Mouse (Mus musculus): ENCODE measurements around the gene Arid1b.

The Arid1b gene

DNA sequence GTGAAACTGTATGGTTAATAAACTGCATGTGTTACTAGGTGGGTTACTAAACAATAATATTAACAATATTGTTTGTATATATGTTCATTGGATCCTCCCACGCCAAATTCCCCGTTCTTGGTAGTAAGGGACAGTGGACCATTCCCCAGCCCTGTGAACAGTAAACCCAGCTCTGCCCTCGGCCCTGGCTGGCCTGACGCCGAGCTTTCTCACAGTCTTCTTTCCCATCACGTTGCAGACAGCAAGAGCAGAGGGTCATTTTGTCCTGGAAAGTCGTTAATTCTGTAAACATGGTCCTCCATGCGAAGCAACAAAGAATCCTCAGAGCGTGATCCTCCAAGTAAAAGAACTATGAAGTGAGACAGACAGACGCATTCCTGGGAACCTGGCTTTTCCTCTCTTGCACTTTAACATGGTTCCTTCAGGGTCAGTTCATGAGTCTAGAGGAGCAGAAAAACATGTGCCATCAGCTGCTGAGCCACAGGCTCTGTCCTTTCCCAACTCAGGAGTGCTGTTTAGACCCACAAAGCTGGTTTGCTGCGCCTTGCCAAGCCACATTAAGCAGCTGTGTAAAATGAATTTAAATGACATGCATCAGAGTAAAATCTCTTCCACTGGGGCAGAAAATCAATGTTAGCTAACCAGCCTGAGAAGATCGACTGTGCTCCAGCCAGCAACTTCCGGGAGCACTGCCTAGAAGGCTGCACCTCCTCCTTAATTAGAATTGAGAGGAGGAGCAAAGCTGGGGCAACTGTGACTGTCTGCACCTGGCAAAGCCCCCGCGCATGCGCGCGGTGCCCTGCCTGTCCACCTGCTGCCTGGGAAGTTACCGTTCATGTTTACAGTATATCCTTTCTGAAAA is 301.2 kb downstream of the Arid1b start:
- intact Hi-C loops (cut with DNase I) = no loop called here

DNA sequence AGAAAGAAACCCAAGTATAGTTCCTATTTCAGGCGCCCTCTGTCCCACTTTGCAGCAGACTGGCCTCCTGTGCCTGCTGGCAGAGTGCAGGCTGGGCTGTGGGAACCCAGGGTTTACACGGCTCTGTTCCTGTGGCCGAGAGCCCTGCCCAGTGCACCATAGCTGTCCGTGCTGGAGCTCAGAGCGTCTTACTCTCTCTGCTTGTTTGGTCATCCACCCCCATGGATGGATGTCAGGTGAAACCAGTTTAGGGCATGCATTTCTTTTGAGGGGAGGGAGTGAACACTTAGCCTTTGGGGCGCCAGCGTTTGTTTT is 301.8 kb downstream of the Arid1b start:
- intact Hi-C loops (cut with DNase I) = no loop called here

DNA sequence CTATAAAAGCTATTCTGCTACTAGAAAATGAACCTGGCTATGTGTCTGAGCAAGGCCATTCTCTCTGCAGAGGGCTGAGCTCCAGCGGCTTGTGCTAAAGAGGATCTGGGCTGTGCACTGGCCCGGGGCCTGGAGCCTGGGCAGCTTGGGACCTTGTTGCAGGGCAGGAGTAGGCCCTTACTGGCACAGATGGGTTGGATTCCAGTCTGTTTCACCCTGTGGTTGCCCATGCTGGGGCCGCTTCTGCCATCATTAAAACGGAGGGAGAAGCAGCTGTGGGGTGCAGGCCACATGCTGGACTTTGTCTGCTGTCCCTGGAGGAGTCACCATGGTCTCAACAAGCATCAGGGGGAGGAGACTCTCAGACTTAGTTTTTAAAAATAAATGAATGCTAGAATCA is 303.4 kb downstream of the Arid1b start:
- intact Hi-C loops (cut with DNase I) = no loop called here

DNA sequence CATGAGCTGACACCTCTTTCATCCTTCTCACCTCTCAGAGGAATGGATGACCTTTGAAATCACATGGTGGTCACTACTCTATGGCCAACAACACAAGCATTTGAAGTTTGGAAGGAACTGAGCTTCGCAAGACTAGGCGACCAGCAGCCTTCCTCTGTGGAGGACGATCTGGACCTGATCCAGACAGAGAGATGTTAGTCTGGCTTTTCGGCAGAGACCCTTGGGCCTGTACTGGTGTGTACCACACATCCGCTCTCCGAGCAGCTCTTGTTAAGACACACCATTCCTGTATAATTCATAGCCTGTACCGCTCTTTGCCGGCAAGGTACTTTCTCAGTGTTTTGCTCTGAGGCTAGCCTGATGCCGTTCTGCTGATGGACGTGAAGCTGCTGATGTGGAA is 303.9 kb downstream of the Arid1b start:
- intact Hi-C loops (cut with DNase I) = no loop called here

DNA sequence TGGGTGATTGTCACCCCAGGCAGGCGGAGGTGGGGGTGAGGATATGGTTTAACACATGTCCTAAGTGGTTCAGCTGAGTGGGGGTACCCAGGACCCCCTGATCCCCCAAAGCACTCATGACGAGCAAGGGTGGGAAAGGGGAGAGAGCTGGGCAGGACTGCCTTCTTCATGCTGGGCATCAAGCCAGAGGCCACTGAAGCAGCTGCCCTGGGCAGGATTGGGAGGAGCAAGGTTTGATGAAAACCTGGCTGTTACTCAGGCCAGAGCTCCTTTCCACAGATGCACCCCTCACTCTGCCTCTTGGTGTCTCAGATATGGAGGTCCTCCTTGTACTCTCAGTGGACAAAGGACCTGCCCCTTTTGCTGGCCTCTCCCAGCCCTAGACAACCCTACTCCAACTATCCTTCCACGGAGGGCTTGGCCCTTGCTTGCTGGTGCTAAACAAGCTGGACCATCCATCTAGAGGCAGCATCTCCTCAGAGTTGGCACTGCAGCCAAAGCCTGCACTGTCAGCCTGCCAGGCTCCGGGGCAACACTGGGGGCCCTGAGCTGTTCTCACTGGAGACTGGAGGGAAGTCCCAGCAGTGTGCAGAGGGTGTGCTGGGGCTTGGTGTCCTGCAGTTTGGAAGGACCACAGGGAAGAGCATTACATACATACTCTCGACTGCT is 304.9 kb downstream of the Arid1b start:
- intact Hi-C loops (cut with DNase I) = no loop called here

DNA sequence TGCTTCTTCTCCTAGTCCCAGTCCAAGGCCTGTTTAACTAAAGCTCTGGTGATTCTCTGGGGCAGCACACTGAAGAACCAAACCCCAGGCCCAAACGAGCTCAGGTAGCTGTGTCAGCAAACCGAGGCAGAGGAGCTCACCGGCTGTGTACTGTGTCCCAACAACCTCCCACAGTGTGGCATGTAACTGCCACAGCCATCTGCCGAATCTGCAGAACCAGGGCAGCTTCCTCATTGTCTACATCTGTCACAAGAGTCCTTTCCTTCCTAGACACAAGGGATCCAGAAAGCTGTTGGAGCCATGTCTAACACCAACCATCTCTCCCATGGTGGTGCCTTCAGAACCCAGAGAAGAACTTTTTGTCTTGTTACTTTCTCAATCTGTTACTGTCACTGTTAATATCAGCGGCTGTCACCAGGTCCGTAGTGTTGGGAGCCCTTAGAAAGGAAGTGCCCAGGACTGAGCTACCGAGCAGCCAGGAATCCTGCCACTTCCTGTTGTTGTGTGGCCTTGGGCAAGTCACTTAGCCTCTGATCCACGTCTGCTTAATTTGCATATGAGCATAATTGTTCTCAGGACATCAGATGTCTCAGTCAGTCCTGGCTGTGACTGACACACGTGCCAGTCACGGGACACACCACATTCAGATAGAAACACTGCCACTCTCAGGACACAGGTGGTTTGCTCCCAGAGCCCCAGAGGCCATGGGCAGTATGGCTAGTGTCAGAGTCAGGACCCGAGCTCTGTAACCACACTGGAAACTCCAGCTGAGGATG is 309.0 kb downstream of the Arid1b start:
- intact Hi-C loops (cut with DNase I) = no loop called here

DNA sequence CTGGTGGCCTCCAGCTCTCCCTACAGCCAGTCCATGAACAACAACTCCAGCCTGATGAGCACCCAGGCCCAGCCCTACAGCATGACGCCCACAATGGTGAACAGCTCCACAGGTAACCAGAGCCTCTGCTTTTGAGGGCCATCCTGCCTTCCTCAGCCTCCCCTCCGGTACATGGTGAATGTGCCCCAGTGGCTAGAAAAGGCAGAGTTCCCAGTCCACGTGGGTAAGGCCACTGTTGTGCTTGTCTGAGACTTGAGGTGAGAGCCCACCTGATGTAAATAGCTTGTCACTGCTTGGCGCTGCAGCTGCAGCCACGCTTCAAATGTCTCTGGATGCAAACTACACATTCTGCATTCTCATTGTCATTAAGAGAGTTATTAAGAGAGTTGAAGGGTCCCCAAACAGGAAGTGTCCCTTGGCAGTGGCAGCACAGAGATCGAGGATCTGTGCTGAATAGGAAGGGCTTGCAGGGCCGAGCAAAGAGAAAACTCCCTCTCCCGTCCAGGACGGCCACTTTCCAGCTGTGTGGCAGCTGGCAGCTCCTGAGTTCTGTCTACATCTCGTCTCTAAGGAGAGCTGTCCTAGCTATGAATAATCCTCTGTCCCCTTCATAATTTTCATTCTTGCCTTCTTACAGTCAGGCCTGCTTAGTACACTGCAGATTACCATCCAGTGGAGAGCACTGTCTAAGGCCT is 311.8 kb downstream of the Arid1b start:
- intact Hi-C loops (cut with DNase I) = no loop called here

DNA sequence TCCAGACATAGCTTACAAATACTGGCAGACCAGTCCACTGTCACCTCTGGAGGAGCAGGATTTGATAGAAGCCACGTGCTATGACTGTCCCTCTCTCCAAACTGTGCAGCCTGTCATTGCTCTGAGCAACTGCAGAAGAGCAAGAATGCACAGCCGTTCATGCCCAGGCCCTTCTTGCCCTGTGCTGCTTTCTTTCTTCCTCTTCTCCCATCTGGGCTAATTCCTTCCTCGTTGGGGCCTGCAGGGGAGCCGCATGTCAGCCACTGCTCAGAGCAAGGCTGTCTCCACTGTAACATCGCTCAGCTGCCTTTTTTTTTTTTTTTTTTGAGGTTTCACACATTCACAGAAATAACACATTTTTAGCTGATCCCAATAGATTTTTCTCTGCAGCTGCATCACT is 315.8 kb downstream of the Arid1b start:
- intact Hi-C loops (cut with DNase I) = no loop called here

DNA sequence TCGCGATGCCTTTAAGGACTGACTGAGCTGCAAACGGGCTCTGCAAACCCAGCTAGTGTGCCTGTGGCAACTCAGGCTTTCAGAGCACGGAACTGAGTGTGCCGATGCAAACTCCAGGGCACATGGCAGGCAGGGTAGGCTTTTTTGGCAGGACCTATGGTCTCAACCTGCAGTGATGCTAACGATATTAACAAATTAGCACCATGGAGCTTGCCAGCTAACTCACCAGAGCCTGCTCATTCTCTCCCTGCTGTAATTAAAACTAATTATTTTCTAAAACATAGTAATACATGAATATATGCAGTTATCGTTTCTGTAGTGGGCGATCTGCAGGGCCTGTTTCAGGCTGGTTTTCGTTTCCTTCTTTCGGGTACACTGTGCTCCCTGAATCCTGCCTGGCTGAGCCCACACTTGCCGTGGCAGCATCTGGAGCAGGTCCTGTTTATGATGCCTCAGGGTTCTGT is 316.3 kb downstream of the Arid1b start:
- intact Hi-C loops (cut with DNase I) = no loop called here

DNA sequence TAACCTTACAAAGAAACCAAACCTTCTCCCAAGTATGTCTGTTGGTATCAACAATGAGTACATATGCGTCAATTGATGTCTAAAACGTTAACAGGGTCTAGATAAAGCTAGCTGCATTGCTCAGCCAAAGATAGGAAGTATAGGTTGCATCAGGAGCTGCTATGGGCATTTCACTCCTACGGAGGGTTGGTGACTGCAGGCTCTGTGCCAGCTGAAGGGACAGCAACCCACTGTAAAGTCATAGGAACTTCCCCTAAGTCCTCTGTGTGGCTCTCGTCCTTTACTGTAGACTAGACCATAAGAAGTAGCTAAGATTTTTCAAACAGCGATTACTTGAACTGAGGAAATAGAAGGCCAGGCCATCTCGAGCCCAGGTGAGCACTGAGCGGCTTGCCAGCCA is 316.9 kb downstream of the Arid1b start:
- intact Hi-C loops (cut with DNase I) = no loop called here

DNA sequence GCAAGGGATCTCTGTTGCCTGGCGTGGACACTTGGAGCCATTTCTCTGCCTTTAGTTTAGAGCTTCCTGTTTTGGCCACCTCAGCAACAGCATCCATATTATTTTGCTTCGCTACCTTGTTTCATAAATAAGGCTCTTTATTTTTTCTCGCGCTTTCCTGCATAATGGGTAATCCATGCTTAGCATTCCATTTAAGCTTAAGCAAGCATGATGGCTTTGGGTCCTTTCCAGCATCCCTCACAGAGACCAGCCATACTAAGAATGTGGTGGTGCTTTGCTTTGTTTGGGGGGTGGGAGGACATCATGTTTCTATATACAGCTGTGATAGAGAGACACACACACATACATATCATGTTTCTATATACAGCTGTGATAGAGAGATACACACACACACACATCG is 318.2 kb downstream of the Arid1b start:
- intact Hi-C loops (cut with DNase I) = no loop called here

DNA sequence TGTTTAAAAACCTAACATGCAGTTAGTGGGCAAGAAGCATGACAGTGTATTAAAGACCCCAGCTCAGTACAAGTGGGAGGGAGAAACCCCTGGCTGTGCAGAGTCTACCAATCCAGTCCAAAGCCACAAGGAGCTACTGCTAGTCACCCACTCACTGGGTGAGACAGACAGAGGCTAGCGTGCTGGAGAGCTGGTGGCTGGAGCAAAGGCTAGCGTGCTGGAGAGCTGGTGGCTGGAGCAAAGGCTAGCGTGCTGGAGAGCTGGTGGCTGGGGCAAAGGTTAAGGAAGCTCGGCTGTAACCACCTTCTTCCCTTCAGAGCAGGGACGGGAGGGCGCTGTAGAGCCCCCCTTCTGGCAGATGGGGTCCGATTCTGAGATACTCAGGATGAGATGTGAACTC is 320.6 kb downstream of the Arid1b start:
- intact Hi-C loops (cut with DNase I) = loop anchor here (5.0 kb wide), 1 partner anchor 62 kb away; no protein-coding TSS in a partner anchor

DNA sequence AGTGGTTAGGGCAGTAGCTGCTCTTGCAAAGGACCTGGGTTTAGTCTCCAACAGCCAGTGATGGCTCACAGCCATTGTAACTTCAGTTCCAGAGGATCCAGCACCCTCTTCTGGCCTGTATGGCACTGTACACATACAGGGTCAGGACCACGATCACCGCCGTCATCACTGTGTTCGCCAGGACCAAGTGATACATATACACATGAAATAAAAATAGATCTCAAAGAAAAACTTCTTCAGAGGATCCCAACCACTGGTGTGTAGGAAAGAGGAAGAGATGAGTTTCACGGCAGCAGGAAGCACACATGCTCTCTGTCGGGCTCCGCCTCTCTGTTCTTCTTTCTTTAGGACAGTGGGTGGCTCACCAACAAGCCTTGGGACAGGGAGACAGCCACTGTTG is 322.4 kb downstream of the Arid1b start:
- intact Hi-C loops (cut with DNase I) = loop anchor here (5.0 kb wide), 1 partner anchor 64 kb away; no protein-coding TSS in a partner anchor

DNA sequence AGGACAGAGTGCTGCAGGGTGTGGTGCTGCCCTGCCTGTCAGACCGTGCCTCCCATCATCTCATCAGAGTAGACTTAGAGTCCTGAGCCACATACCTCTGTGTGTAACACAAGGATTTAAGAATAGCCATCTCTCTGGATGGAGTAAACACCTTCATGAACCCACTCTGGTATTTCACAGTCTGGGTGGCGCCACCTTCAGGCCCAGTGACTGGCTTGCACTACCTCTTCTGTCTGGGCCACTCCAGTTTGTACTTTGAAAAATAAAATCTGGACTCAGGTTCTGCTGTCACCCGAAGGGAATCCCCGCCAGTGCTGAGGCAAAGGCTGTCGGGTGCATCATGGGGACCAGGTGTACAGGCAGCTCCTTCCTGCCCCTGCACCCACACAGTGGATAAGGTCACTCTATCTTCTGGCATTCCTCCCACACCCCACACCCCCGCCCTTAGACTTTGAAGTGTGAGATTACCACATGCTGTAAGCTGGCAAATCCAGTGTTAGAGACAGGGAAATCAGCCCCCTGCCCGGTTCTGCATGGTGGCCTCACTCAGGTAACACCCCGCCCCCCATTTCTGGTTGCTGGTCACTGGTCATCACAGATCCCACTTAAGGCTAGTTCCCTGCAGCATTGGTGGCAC is 327.6 kb downstream of the Arid1b start:
- intact Hi-C loops (cut with DNase I) = no loop called here

DNA sequence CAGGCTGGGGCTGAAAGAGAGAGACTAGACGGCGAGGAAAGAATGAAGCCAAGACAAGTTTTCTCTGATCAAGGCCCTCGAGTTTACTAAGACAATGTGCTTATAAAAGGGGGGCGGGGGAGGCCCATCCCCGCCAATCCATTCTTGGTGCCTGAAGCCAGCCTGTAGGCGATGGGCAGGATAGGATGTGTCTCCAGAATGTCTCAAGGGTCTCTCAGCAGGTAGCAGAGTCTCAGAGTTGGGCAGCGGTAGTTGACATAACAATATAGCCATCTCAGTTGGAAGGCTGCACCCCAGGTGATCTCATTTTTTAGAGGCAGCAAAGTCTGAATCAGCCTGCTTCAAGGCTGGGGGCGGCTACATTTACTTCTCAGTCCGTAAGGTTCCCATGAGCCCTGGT is 328.5 kb downstream of the Arid1b start:
- intact Hi-C loops (cut with DNase I) = no loop called here

DNA sequence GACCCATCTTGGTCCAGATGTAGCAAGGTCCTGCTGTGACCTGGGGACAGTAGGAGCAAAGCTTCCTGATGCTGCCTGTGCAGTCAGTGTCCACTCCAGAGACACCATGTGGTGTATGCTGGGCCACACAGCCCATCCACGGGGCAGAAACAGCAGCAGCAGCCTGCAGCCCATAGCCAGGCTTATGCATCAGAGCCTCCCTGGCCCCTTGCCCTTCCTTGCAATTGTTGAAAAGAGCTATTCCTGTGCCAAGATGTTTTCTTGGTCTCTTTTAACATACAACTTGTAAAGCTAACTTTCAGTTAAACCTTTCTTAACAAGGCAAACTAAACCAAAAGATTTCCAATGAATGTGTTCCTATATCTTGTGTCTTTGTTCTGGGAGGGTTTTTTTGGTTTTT is 329.6 kb downstream of the Arid1b start:
- intact Hi-C loops (cut with DNase I) = no loop called here

DNA sequence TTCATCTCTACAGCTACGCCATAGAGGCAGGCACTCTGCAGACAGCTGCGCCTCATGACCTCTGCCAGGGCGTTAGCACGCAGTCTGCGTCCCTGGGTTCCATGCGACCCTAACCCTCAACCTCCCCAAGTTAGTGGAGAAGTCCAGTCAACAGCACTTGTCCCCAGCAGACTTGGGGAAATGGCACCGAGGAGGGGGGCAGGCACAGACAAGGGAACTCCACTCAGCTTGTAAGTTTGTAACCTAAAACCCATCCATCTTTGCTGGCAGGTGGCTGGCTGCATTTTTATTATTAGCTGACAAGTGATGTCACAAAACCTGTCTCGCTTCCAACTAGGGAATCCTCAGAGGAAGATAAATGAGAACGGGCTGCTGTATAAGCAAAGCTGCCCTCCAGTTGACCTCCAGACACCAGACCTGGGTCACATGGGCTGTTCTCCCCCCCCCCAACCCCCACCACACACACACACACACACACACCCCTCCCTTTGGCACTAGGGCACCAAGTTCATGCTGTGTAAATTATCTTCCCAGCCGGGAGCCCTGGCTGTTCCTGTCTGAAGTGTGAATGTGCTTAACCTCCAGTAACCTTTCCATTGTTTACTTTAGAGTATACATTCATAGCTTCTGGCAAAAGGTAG is 330.2 kb downstream of the Arid1b start:
- intact Hi-C loops (cut with DNase I) = no loop called here

DNA sequence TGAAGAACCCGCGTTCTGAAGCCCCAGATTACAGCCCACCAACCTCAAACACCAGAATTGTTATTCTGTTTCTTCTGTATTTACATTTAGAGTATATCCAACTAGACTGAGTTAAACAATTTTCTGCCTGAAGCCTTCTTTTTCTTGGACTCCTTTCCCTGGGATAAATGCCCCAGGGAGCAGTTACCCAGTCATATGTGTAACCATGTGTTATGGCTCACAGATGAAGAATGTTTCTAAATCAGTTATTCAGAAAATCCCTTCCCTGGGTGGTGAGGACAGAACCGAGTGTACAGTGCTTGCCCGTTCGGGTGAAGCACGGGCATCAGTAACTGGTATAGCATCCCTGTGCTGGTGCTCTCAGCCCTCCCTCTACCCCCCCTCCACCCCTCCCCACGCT is 332.6 kb downstream of the Arid1b start:
- intact Hi-C loops (cut with DNase I) = no loop called here

DNA sequence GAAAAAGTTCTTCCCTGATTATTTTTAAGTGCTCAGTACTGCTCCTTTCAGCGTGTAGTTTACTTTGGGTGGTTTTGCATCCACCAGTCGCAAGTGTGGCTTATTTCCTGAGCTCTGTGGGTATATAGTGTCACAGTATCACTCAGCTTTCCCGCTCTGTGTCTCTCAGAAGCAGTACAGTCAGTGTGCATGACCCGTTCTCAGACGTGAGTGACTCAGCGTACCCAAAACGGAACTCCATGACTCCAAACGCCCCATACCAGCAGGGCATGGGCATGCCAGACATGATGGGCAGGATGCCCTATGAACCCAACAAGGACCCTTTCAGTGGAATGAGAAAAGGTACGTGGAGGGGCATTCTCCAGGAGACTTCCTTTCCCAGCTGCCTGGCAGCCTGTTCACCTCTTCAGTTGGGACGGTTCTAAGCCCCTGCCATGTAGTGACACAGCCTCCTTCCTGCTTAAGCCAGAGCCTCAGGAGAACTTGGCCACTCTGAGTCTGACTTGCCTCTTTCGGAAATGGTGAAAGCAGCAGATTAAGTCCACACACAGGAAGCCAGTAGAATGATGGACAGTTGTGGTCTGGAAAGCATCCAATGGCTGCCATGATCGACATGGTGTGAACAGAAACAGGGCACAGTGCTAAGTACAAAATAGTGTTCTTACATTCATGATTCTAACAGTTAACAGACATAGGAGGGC is 333.5 kb downstream of the Arid1b start:
- intact Hi-C loops (cut with DNase I) = no loop called here

DNA sequence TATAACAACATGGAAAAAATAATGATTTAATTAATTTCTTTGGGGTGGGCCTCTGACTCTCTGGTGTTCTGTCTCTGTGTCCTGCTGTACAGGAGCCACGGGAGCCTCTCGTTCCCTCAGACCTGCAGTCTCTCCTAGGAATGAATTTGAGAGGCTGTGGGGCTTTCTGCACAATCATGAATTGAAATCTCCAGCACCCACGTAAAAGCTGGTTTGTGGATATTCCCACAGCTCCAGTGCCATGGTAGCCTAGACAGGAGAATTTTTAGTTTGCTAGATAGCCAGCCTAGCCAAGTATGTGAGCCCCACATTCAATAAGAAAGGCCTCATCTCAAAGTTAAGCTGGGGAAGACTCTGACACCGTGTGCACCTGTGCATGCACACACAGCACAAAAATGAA is 335.3 kb downstream of the Arid1b start:
- intact Hi-C loops (cut with DNase I) = no loop called here
